Mouse (Mus musculus) forebrain, embryonic 14.5 days (tissue): Measurements from ENCODE around the gene Tmem234. TPM values are rescaled to one million over a fixed set of nuclear protein-coding genes. Genes with fewer than 3 reads are reported as not detected.

Source experiments
- ATAC-seq: fragments of 200-750 bp; cut with Nextera tagmentation; 2 replicates; pipeline ENCODE4 v1.8.0; 2017; ENCODE audit warnings: mild to moderate bottlenecking, moderate library complexity
- DNase-seq: peaks from one replicate; pipeline ENCODE4 v3.0.0-alpha.2; 2015; ENCODE audit warnings: low spot score
- H3K27ac ChIP-seq: fragments of 300-500 bp; sonication (generic); 2 replicates; pipeline ENCODE4 v1.5.1; 2014; ENCODE audit warnings: low read depth, mild to moderate bottlenecking, control low read depth, low read length, moderate library complexity
- H3K27me3 ChIP-seq: fragments of 300-500 bp; sonication (generic); replicated peaks from 2 replicates; pipeline ENCODE4 v1.6.1; 2014; ENCODE audit warnings: low read length, control low read depth, mixed read lengths; ENCODE audit not compliant: control insufficient read depth, insufficient read depth
- H3K36me3 ChIP-seq: fragments of 300-500 bp; sonication (generic); 2 replicates; pipeline ENCODE4 v1.6.1; 2014; ENCODE audit warnings: low read length, control low read depth; ENCODE audit not compliant: control insufficient read depth, insufficient read depth
- H3K4me1 ChIP-seq: fragments of 300-500 bp; sonication (generic); 2 replicates; pipeline ENCODE4 v1.6.1; 2014; ENCODE audit warnings: antibody characterized with exemption, low read length, control low read depth; ENCODE audit not compliant: control insufficient read depth, insufficient read depth
- H3K4me2 ChIP-seq: fragments of 300-500 bp; sonication (generic); 2 replicates; pipeline ENCODE4 v1.6.1; 2014; ENCODE audit warnings: mild to moderate bottlenecking, control low read depth, low read length
- H3K4me3 ChIP-seq: fragments of 300-500 bp; sonication (generic); 2 replicates; pipeline ENCODE4 v1.5.1; 2014; ENCODE audit warnings: low read depth, low read length, control low read depth
- H3K9ac ChIP-seq: fragments of 300-500 bp; sonication (generic); 2 replicates; pipeline ENCODE4 v1.6.1; 2014; ENCODE audit warnings: mild to moderate bottlenecking, low read length, control low read depth, moderate library complexity
- H3K9me3 ChIP-seq: fragments of 300-500 bp; sonication (generic); replicated peaks from 2 replicates; pipeline ENCODE4 v1.6.1; 2016; ENCODE audit warnings: low read length, control low read depth, mixed read lengths; ENCODE audit not compliant: control insufficient read depth
- WGBS: fragments of 180-500 bp; shearing (Covaris S2); extraction: QIAGEN DNeasy Blood & Tissue Kit; methylation state at CpG from one replicate; pipeline ENCODE4 v1.1.7; 2014; 5-methylcytosine and 5-hydroxymethylcytosine counted together
- polyA plus RNA-seq: library from polyadenylated mRNA; unstranded; fragments of >200 nt; fragmentation: Nextera tagmentation; extraction: Ambion mirVana; gene quantifications from 2 replicates; pipeline ENCODE4 v1.2.1, GENCODE M21; 2014

The Tmem234 gene
- polyA plus RNA-seq, 1 experiment from 2014 or later: 179 TPM

DNA sequence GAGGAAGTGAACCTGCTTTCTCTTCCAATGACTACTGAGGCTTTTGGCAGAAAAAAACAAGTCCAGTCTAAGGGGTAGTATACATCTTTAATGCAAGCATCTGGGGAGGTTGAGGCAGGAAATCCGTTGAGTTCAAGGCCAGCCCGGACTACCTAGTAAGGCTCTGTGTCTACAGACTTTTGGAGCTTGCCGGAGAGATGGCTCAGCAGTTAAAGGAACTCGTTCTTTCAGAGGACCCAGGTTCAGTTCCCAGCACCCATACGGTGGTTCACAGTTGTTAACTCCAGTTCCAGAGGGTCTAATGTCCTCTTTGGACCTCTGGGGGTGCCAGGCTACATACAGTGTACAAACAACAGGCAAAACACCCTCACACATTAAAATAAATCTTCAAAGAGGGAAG is 17.6 kb downstream of the Tmem234 start:
- Histone ChIP-seq H3K9ac (peak overlapping the region; percentile 91), H3K27me3 (no peaks in the 10 kb centered on the region), H3K9me3 (no peaks in the 10 kb centered on the region), H3K27ac (no peak overlapping the region), H3K4me3 (peak overlapping the region; percentile 65), H3K4me1 (peaks cover 16% of the 10 kb centered on the region), H3K36me3 (peaks cover 17% of the 10 kb centered on the region; the same call in 1 of the 2 replicates), H3K4me2 (peak overlapping the region; percentile 93)
- ATAC-seq (no peak), DNase-seq (no peak)
- WGBS: 98% methylated on average over 5 of the region's 5 CpGs

DNA sequence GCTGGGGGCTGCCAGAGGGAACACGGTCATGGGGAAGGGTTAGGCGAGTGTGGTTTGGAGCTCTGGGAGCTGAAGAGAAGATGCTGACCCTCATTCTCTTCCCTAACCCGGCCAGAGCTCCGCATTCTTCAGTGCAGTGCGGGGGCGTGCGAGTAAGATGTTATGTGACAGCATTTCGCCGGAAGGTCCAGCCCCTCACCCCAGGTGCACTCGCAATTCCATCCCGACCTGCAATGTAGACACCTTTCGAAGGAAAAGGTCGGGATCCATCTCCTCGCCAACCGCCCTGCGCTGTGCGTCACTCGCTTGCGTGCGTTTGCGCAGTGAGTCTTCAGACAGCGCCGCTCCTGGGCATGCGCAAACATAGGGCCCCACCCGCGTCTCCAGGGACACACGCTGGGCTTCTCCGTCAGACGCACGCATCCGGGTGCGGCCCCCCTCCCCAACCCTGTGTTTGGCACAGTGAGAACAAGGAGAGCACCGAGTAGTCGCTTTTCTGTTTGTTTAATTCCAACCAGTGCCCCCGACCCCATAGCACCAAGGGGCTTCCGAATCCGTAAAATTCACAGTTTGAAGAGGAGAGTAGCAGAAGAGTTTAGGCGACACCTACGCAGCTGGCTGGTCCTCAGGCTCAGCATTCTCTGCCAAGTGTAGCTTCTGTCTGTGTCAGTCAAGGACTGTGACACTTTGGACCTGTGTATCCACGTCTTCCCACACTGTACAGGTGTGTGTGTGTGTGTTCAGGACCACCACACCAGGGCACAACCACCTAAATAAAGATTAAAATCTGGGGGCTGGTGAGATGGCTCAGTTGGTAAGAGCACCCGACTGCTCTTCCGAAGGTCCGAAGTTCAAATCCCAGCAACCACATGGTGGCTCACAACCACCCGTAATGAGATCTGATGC is 18.6 kb downstream of the Tmem234 start, which contains the start of gene Iqcc:
Iqcc (minus strand) TSS at position 314 of the 906 bp plus-strand sequence.
- ATAC-seq: peak; percentile 91
- 4% methylated on average over 43 of the region's 44 CpGs for WGBS
- peak; percentile 97 for DNase-seq
- H3K4me2 ChIP-seq: peak within 1 kb of the TSS; percentile 93
- peak within 1 kb of the TSS; percentile 65 for H3K4me3 ChIP-seq
- no peaks in the 10 kb centered on the region for H3K27me3 ChIP-seq
- H3K9me3 ChIP-seq: no peaks in the 10 kb centered on the region
- H3K9ac ChIP-seq: peak within 1 kb of the TSS; percentile 91
- H3K27ac ChIP-seq: peak within 1 kb of the TSS; percentile 84
- peaks cover 17% of the 10 kb centered on the region; the same call in 1 of the 2 replicates for H3K36me3 ChIP-seq
- H3K4me1 ChIP-seq: peaks cover 18% of the 10 kb centered on the region

DNA sequence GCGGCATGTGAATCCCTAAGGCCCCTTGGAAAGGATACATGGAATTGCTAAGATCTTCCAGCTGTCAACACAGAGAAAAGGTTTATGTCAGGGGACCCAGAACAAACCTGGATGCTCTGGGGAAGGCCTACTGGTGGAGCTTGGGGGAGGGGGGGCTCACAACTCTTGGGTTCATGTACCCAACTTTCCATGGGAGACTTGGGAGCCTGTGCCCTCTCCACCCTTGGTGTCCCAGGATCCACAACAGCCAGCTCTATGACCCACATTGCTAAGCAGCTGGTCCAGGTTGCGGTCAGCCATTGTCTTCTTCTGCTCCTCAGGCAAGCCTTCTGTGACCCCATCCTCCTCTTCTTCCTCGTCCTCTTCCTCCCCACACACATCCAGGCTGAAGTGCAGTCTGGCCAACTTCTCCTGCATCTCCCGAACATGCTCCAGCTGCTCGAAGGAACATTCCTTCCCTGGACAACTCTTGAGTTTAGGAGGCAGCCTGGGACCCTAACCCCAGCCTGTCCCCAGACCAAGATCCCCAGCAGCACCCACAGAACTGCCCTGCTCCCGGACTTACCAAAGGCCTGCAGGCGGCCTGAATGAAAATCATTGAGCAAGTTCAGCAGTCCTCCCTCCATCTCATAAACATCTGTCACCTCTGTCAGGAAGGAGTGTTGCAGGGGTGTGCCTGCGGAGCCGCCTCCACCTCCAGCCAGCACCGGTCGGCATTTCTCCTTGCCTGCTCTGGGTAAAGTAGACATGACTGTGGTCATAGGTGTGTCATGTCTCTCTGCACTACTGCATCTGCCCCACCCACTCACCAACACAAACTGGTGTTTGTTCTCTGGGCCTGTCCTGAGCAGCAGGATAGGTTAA is 20.2 kb downstream of the Tmem234 start:
- Histone ChIP-seq H3K27ac (no peak overlapping the region), H3K36me3 (peaks cover 17% of the 10 kb centered on the region; the same call in 1 of the 2 replicates), H3K4me3 (no peak overlapping the region), H3K4me2 (no peak overlapping the region), H3K27me3 (no peaks in the 10 kb centered on the region), H3K9ac (no peak overlapping the region), H3K9me3 (no peaks in the 10 kb centered on the region), H3K4me1 (peaks cover 28% of the 10 kb centered on the region)
- no peak for ATAC-seq
- 89% methylated on average over 11 of the region's 11 CpGs for WGBS
- no peak for DNase-seq

DNA sequence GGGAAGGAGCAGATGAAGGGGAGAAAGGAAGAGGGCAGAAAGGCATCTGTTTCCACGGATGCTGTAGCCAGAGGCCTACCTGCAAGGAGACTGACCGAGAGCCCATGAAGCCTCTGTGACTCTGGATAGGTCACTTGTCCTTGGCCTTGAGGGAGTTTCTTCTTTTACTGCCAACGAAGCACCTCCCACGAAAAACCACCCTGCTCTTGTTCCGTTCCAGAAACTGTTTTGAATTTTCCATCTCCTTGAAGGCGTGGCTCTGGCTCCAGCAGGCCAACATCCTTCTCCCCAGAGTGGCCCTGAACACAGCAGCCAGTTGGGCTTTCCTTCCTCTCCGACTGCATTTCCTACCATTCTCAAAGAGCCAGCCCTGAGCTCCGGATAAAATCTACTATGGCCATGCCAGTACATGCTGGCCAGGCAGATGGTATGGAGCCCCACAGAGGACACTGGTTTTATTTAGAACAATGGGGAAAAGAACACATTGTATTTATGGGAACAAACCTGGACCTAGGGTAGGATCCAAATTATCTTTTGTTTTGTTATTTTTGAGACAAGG is 20.9 kb downstream of the Tmem234 start:
- Histone ChIP-seq H3K27me3 (no peaks in the 10 kb centered on the region), H3K36me3 (peaks cover 23% of the 10 kb centered on the region), H3K9ac (no peak overlapping the region), H3K4me2 (no peak overlapping the region), H3K9me3 (no peaks in the 10 kb centered on the region), H3K4me3 (no peak overlapping the region), H3K4me1 (peaks cover 28% of the 10 kb centered on the region), H3K27ac (no peak overlapping the region)
- WGBS: 93% methylated on average over 8 of the region's 8 CpGs
- ATAC-seq: no peak
- DNase-seq: no peak

DNA sequence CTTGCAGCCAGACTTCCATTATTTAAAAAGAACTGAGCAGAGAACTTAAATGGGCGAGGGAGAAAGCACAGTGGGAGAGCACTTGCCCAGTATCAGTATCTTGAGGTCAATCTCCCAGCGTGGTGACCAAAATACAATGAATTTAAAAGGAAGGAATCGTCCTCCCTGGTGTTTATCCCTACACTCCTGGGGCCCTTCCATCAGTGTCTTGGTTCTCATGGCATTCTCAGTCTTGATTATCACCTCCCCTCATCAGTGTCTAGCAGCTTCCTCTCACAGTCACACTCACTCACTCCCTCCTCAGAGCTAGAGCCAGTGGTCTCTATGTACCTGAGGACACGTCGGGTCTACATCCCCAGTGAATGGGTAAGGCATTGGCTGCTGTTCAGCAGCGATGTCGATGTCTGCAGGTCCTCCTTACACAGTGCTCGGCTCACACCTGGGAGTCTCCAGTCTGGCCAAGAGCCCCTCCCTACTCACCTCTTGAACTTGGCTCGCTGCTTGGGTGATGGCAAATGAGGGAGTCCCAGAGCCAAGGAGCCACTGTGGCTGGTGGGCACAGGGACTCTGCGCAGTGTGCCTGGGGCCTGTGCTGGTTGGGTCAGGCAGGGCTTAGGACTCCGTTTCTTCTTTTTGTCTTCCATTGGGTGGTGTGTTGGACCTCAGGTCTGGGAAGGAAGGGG is 21.8 kb downstream of the Tmem234 start:
- peak overlapping the region; percentile 78 for H3K9ac ChIP-seq
- 0 out of 2 replicates have a peak overlapping the region, but pooled peaks have one; percentile 17 for H3K27ac ChIP-seq
- 78% methylated on average over 11 of the region's 11 CpGs for WGBS

DNA sequence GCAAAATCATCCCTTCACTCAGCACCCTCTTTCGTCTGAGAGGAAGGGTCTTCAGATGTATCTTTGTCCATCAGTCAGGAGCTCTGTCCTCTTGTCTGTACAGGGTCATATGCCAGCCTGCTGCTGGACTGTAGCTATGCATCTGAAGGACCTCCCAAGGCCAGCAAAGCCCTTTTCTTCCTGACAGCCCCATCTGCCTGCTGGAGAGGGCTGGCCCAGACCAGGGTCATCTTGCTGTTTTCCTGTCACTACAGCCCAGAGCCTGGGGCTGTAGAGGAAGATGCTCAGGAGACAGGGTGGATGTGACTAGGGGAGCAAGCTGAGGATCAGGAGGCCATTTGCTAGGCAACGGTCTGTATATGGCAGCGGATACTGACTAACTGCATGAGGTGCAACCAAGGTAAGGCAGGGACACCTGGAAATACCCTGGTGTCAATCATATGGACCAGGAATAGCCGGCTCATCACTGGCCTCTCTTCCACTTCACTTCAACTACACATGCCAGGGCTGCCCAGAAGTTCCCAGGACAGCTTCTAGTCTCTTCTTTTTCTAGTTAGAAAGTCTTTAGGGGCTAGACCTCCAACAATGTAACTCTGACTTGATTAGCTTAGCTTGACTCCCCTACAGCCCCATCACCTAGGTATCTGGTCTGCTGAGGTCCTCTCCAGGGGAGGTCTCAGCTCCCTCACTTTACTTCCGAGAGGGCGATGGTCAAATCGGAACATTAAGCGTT is 22.5 kb downstream of the Tmem234 start:
- peak overlapping the region; percentile 78 for H3K9ac ChIP-seq
- peak overlapping the region; percentile 86 for H3K27ac ChIP-seq
- no peaks in the 10 kb centered on the region for H3K9me3 ChIP-seq
- H3K27me3 ChIP-seq: no peaks in the 10 kb centered on the region
- H3K36me3 ChIP-seq: peaks cover 31% of the 10 kb centered on the region
- DNase-seq (no peak), ATAC-seq (no peak)
- H3K4me3 ChIP-seq: peak overlapping the region; percentile 48
- H3K4me1 ChIP-seq: peaks cover 28% of the 10 kb centered on the region
- 24% methylated on average over 8 of the region's 8 CpGs for WGBS
- peak overlapping the region; percentile 70 for H3K4me2 ChIP-seq

More for the DNA sequence above, 21.8 kb downstream of the Tmem234 start:
- peaks cover 28% of the 10 kb centered on the region for H3K4me1 ChIP-seq
- peak overlapping the region; percentile 48; the same call in 1 of the 2 replicates for H3K4me3 ChIP-seq
- H3K27me3 ChIP-seq: no peaks in the 10 kb centered on the region
- no peaks in the 10 kb centered on the region for H3K9me3 ChIP-seq
- DNase-seq (no peak), ATAC-seq (no peak)
- H3K4me2 ChIP-seq: peak overlapping the region; percentile 70
- peaks cover 24% of the 10 kb centered on the region for H3K36me3 ChIP-seq

DNA sequence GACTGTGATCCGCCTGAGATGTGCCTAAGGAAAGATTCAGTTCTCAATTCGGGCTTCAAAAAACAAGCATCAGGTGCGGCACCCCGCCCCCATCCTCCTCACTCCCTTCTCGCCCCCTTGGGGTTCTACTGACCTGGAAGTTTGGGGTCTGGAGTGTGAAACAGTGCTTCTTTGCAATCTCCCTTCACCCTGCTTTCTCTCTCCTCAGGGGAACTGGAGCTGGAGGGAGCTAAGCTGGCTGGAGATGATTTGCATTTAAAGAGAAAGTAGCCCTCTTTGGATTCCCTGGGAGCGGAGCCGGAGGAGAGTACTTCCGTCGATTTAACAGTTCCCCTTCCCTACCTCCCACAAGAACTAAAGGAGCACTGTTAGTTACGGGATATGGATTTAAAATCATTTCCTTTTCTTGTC is 23.2 kb downstream of the Tmem234 start, which contains the start of gene Ccdc28b:
Ccdc28b (minus strand) TSS at position 267 of the 411 bp plus-strand sequence.
- Histone ChIP-seq H3K4me2 (peak within 1 kb of the TSS; percentile 70), H3K4me1 (peaks cover 24% of the 10 kb centered on the region), H3K4me3 (peak within 1 kb of the TSS; percentile 48), H3K9ac (peak within 1 kb of the TSS; percentile 78), H3K27ac (peak within 1 kb of the TSS; percentile 86), H3K9me3 (no peaks in the 10 kb centered on the region), H3K36me3 (peaks cover 38% of the 10 kb centered on the region), H3K27me3 (no peaks in the 10 kb centered on the region)
- peak; percentile 80 for DNase-seq
- WGBS: under 1% methylated on average over 10 of the region's 10 CpGs
- peak; percentile 47 for ATAC-seq
